Mouse (Mus musculus): Measurements from ENCODE around the gene Hsd17b14. TPM values are rescaled to one million over a fixed set of nuclear protein-coding genes. Genes with fewer than 3 reads are reported as not detected.

Gene Hsd17b14
- polyA plus RNA-seq, 1 experiment from 2014 or later, result 0.14 TPM

GRCm38 (mm10) chr7:45570103-45570741 lies 15.5 kb downstream of the Hsd17b14 start, which contains the start of gene Bcat2:
Gene Bcat2, plus strand, starts transcription at chr7:45570153.
- Histone ChIP-seq H3K27me3 (0 out of 2 replicates have a peak, but pooled peaks cover 3% of the 10 kb centered on the region), H3K9me3 (replicated peaks) (no peaks in the 10 kb centered on the region), H3K27ac (peak within 1 kb of the TSS; percentile 88), H3K4me1 (peaks cover 30% of the 10 kb centered on the region), H3K9ac (peak within 1 kb of the TSS; percentile 89), H3K36me3 (ENCODE audit: poor library complexity, severe bottlenecking) (no peaks in the 10 kb centered on the region), H3K4me3 (peak within 1 kb of the TSS; percentile 67), H3K4me2 (peak within 1 kb of the TSS; percentile 77)
- WGBS, result under 1% methylated on average over 37 of the region's 42 CpGs
- peak; percentile 75 for ATAC-seq

GRCm38 (mm10) chr7:45571966-45572365 lies 17.3 kb downstream of the Hsd17b14 start:
- Histone ChIP-seq H3K9ac (no peak overlapping the region), H3K36me3 (ENCODE audit: poor library complexity, severe bottlenecking) (peaks cover 14% of the 10 kb centered on the region), H3K4me3 (no peak overlapping the region), H3K4me1 (peaks cover 30% of the 10 kb centered on the region), H3K27me3 (no peaks in the 10 kb centered on the region), H3K4me2 (peak overlapping the region; percentile 77; the same call in 1 of the 2 replicates), H3K9me3 (replicated peaks) (no peaks in the 10 kb centered on the region), H3K27ac (no peak overlapping the region)
- ATAC-seq, result no peak
- WGBS, result 59% methylated on average over 1 of the region's 1 CpGs

GRCm38 (mm10) chr7:45573954-45574353 lies 19.3 kb downstream of the Hsd17b14 start:
- H3K4me1 ChIP-seq, result peaks cover 23% of the 10 kb centered on the region
- WGBS, result 87% methylated on average over 8 of the region's 8 CpGs
- no peak overlapping the region for H3K4me2 ChIP-seq
- no peaks in the 10 kb centered on the region for H3K27me3 ChIP-seq
- H3K4me3 ChIP-seq, result no peak overlapping the region
- no peak overlapping the region for H3K9ac ChIP-seq
- no peak for ATAC-seq
- no peak overlapping the region for H3K27ac ChIP-seq
- no peaks in the 10 kb centered on the region for H3K9me3 ChIP-seq (replicated peaks)
- H3K36me3 ChIP-seq (ENCODE audit: poor library complexity, severe bottlenecking), result peaks cover 26% of the 10 kb centered on the region

GRCm38 (mm10) chr7:45574472-45575379 lies 20.0 kb downstream of the Hsd17b14 start:
- no peak overlapping the region for H3K4me3 ChIP-seq
- H3K4me2 ChIP-seq, result no peak overlapping the region
- H3K27me3 ChIP-seq, result no peaks in the 10 kb centered on the region
- no peak for ATAC-seq
- no peaks in the 10 kb centered on the region for H3K9me3 ChIP-seq (replicated peaks)
- H3K4me1 ChIP-seq, result peaks cover 22% of the 10 kb centered on the region
- no peak overlapping the region for H3K27ac ChIP-seq
- peaks cover 26% of the 10 kb centered on the region for H3K36me3 ChIP-seq (ENCODE audit: poor library complexity, severe bottlenecking)
- WGBS, result 86% methylated on average over 15 of the region's 15 CpGs
- no peak overlapping the region for H3K9ac ChIP-seq

GRCm38 (mm10) chr7:45585923-45586322 lies 31.2 kb downstream of the Hsd17b14 start:
- peaks cover 35% of the 10 kb centered on the region for H3K36me3 ChIP-seq (ENCODE audit: poor library complexity, severe bottlenecking)
- H3K9ac ChIP-seq, result no peak overlapping the region
- ATAC-seq, result no peak
- WGBS, result 90% methylated on average over 6 of the region's 6 CpGs
- no peak overlapping the region for H3K4me3 ChIP-seq
- no peaks in the 10 kb centered on the region for H3K27me3 ChIP-seq
- peaks cover 6% of the 10 kb centered on the region; the same call in 1 of the 2 replicates for H3K4me1 ChIP-seq
- no peaks in the 10 kb centered on the region for H3K9me3 ChIP-seq (replicated peaks)
- H3K4me2 ChIP-seq, result no peak overlapping the region
- no peak overlapping the region for H3K27ac ChIP-seq

GRCm38 (mm10) chr7:45587631-45588592 lies 33.2 kb downstream of the Hsd17b14 start:
- Histone ChIP-seq H3K27ac (no peak overlapping the region), H3K27me3 (no peaks in the 10 kb centered on the region), H3K9me3 (replicated peaks) (no peaks in the 10 kb centered on the region), H3K4me3 (no peak overlapping the region), H3K36me3 (ENCODE audit: poor library complexity, severe bottlenecking) (peaks cover 35% of the 10 kb centered on the region), H3K9ac (no peak overlapping the region), H3K4me1 (peaks cover 6% of the 10 kb centered on the region; the same call in 1 of the 2 replicates), H3K4me2 (no peak overlapping the region)
- no peak for ATAC-seq
- 94% methylated on average over 23 of the region's 23 CpGs for WGBS

GRCm38 (mm10) chr7:45589173-45589572 lies 34.5 kb downstream of the Hsd17b14 start:
- peak overlapping the region; percentile 48; the same call in 1 of the 2 replicates for H3K9ac ChIP-seq
- peak; percentile 99 for ATAC-seq
- WGBS, result 5% methylated on average over 19 of the region's 19 CpGs

GRCm38 (mm10) chr7:45589898-45590297 lies 35.2 kb downstream of the Hsd17b14 start:
- H3K27ac ChIP-seq, result no peak overlapping the region
- peaks cover 6% of the 10 kb centered on the region; the same call in 1 of the 2 replicates for H3K4me1 ChIP-seq
- ATAC-seq, result no peak
- H3K9me3 ChIP-seq (replicated peaks), result no peaks in the 10 kb centered on the region
- H3K9ac ChIP-seq, result 0 out of 2 replicates have a peak overlapping the region, but pooled peaks have one; percentile 48
- 95% methylated on average over 5 of the region's 5 CpGs for WGBS
- peaks cover 31% of the 10 kb centered on the region for H3K36me3 ChIP-seq (ENCODE audit: poor library complexity, severe bottlenecking)
- no peak overlapping the region for H3K4me3 ChIP-seq
- no peak overlapping the region for H3K4me2 ChIP-seq
- H3K27me3 ChIP-seq, result no peaks in the 10 kb centered on the region

More at GRCm38 (mm10) chr7:45589173-45589572, 34.5 kb downstream of the Hsd17b14 start:
- peaks cover 6% of the 10 kb centered on the region; the same call in 1 of the 2 replicates for H3K4me1 ChIP-seq
- peaks cover 35% of the 10 kb centered on the region for H3K36me3 ChIP-seq (ENCODE audit: poor library complexity, severe bottlenecking)
- H3K4me2 ChIP-seq, result peak overlapping the region; percentile 57
- no peaks in the 10 kb centered on the region for H3K9me3 ChIP-seq (replicated peaks)
- peak overlapping the region; percentile 11; the same call in 1 of the 2 replicates for H3K27ac ChIP-seq
- H3K27me3 ChIP-seq, result no peaks in the 10 kb centered on the region
- H3K4me3 ChIP-seq, result peak overlapping the region; percentile 34

- peaks cover 6% of the 10 kb centered on the region; the same call in 1 of the 2 replicates for H3K4me1 ChIP-seq
- no peak for ATAC-seq
- no peaks in the 10 kb centered on the region for H3K27me3 ChIP-seq
- H3K9ac ChIP-seq, result no peak overlapping the region
- peaks cover 22% of the 10 kb centered on the region for H3K36me3 ChIP-seq (ENCODE audit: poor library complexity, severe bottlenecking)
- H3K4me2 ChIP-seq, result no peak overlapping the region
- no peaks in the 10 kb centered on the region for H3K9me3 ChIP-seq (replicated peaks)
- no peak overlapping the region for H3K4me3 ChIP-seq
- no peak overlapping the region for H3K27ac ChIP-seq
- 64% methylated on average over 3 of the region's 3 CpGs for WGBS
Measured at GRCm38 (mm10) chr7:45590874-45591273, 36.2 kb downstream of the Hsd17b14 start.

GRCm38 (mm10) chr7:45591880-45592279 lies 37.2 kb downstream of the Hsd17b14 start:
- WGBS, result 82% methylated on average over 7 of the region's 7 CpGs
- Histone ChIP-seq H3K36me3 (ENCODE audit: poor library complexity, severe bottlenecking) (peaks cover 12% of the 10 kb centered on the region), H3K4me2 (no peak overlapping the region), H3K27me3 (no peaks in the 10 kb centered on the region), H3K9me3 (replicated peaks) (no peaks in the 10 kb centered on the region), H3K9ac (no peak overlapping the region), H3K4me1 (peaks cover 6% of the 10 kb centered on the region; the same call in 1 of the 2 replicates), H3K4me3 (no peak overlapping the region), H3K27ac (no peak overlapping the region)
- no peak for ATAC-seq

- H3K4me3 ChIP-seq, result no peak overlapping the region
- ATAC-seq, result no peak
- WGBS, result 28% methylated on average over 10 of the region's 10 CpGs
Measured at GRCm38 (mm10) chr7:45593118-45593815, 38.6 kb downstream of the Hsd17b14 start.

More at GRCm38 (mm10) chr7:45593118-45593815, 38.6 kb downstream of the Hsd17b14 start:
- Histone ChIP-seq H3K9ac (no peak overlapping the region), H3K27me3 (no peaks in the 10 kb centered on the region), H3K4me2 (no peak overlapping the region), H3K27ac (no peak overlapping the region), H3K36me3 (ENCODE audit: poor library complexity, severe bottlenecking) (0 out of 2 replicates have a peak, but pooled peaks cover under 1% of the 10 kb centered on the region), H3K4me1 (peaks cover 6% of the 10 kb centered on the region; the same call in 1 of the 2 replicates), H3K9me3 (replicated peaks) (no peaks in the 10 kb centered on the region)

All from forebrain, embryonic 13.5 days (tissue).